Mouse (Mus musculus) midbrain, embryonic 13.5 days (tissue): ENCODE results near the gene Banp. TPM values are rescaled to one million over a fixed set of nuclear protein-coding genes. Genes with fewer than 3 reads are reported as not detected.
A peak's percentile ranks its signal among the peaks of the same experiment; 100 is the strongest.

Source experiments
- ATAC-seq: fragments of 200-750 bp; cut with Nextera tagmentation; 2 replicates; pipeline ENCODE4 v1.8.0; 2017; ENCODE audit warnings: mild to moderate bottlenecking, moderate TSS enrichment, moderate library complexity
- H3K27ac ChIP-seq: fragments of 300-500 bp; sonication (generic); 2 replicates; pipeline ENCODE4 v1.5.1; 2015; ENCODE audit warnings: inconsistent platforms, mild to moderate bottlenecking, moderate library complexity
- H3K27me3 ChIP-seq: fragments of 300-500 bp; sonication (generic); 2 replicates; pipeline ENCODE4 v1.6.1; 2015; ENCODE audit warnings: mild to moderate bottlenecking, inconsistent platforms
- H3K36me3 ChIP-seq: fragments of 300-500 bp; sonication (generic); 2 replicates; pipeline ENCODE4 v1.6.1; 2015; ENCODE audit warnings: mild to moderate bottlenecking, inconsistent platforms
- H3K4me1 ChIP-seq: fragments of 300-500 bp; sonication (generic); replicated peaks from 2 replicates; pipeline ENCODE4 v1.6.1; 2015; ENCODE audit warnings: inconsistent platforms
- H3K4me2 ChIP-seq: fragments of 300-500 bp; sonication (generic); replicated peaks from 2 replicates; pipeline ENCODE4 v1.6.1; 2015; ENCODE audit warnings: moderate library complexity, mild to moderate bottlenecking, inconsistent platforms
- H3K4me3 ChIP-seq: fragments of 300-500 bp; sonication (generic); replicated peaks from 2 replicates; pipeline ENCODE4 v1.5.1; 2015; ENCODE audit warnings: mild to moderate bottlenecking, inconsistent platforms
- H3K9ac ChIP-seq: fragments of 300-500 bp; sonication (generic); replicated peaks from 2 replicates; pipeline ENCODE4 v1.6.1; 2015; ENCODE audit warnings: mild to moderate bottlenecking, inconsistent platforms
- H3K9me3 ChIP-seq: fragments of 300-500 bp; sonication (generic); 2 replicates; pipeline ENCODE4 v1.6.1; 2016; ENCODE audit warnings: mild to moderate bottlenecking, inconsistent platforms
- WGBS: fragments of 180-500 bp; shearing (Covaris S2); methylation state at CpG from one replicate; pipeline ENCODE4 v1.1.7; 2015; 5-methylcytosine and 5-hydroxymethylcytosine counted together
- polyA plus RNA-seq: library from polyadenylated mRNA; unstranded; fragments of >200 nt; fragmentation: Nextera tagmentation; extraction: Ambion mirVana; gene quantifications from 2 replicates; pipeline ENCODE4 v1.2.1, GENCODE M21; 2015

Banp gene
- polyA plus RNA-seq, 1 experiment from 2014 or later, result 62.4 TPM

- H3K36me3 ChIP-seq, result no peaks in the 10 kb centered on the region
- no peaks in the 10 kb centered on the region for H3K9me3 ChIP-seq
- no peaks in the 10 kb centered on the region for H3K27me3 ChIP-seq
- ATAC-seq, result no peak
- 81% methylated on average over 4 of the region's 4 CpGs for WGBS
- peaks cover 11% of the 10 kb centered on the region for H3K4me1 ChIP-seq
- H3K9ac ChIP-seq, result no peak overlapping the region
- no peak overlapping the region for H3K4me2 ChIP-seq
- H3K27ac ChIP-seq, result no peak overlapping the region
- no peak overlapping the region for H3K4me3 ChIP-seq
Observed at GRCm38 (mm10) chr8:121930047-121930446, 19.5 kb upstream of the Banp start.

GRCm38 (mm10) chr8:121931571-121931970 is 18.0 kb upstream of the Banp start:
- no peaks in the 10 kb centered on the region for H3K9me3 ChIP-seq
- H3K36me3 ChIP-seq, result no peaks in the 10 kb centered on the region
- ATAC-seq, result no peak
- H3K4me3 ChIP-seq, result no peak overlapping the region
- H3K4me1 ChIP-seq, result peaks cover 27% of the 10 kb centered on the region
- no peak overlapping the region for H3K4me2 ChIP-seq
- WGBS, result 85% methylated on average over 7 of the region's 7 CpGs
- no peaks in the 10 kb centered on the region for H3K27me3 ChIP-seq
- no peak overlapping the region for H3K27ac ChIP-seq
- H3K9ac ChIP-seq, result no peak overlapping the region

DNA sequence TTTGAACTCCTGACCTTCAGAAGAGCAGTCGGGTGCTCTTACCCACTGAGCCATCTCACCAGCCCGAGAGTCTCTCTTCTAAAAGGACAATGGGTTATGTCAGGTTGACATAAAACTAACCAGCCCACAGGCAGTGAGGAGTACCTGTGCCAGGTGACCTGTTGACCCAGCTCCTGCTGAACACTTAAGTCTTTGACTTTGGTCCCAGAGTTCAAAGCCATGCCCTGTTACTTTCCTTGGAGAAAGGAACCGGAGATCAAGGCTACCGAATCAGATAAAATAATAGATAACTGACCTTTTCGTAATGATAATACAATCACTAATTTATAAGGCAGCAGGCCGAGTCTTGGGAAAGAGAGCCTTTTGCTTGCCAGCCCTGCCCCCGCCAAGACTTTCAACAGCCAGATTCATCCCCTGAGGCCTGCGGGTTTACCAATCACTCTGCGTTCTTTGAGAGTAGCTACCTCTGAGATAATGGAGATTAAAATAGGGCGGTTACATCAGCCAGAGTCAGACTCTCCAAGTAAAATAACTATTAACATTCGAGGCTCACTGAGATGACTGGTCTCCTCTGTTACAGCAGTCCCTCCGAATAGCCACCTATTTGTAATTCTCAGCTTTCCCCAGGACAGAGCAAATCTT is 17.4 kb upstream of the Banp start:
- ATAC-seq, result no peak
- Histone ChIP-seq H3K9me3 (no peaks in the 10 kb centered on the region), H3K4me1 (peaks cover 29% of the 10 kb centered on the region), H3K27me3 (no peaks in the 10 kb centered on the region), H3K4me3 (no peak overlapping the region), H3K27ac (no peak overlapping the region), H3K4me2 (no peak overlapping the region), H3K9ac (no peak overlapping the region), H3K36me3 (no peaks in the 10 kb centered on the region)
- 67% methylated on average over 12 of the region's 12 CpGs for WGBS

DNA sequence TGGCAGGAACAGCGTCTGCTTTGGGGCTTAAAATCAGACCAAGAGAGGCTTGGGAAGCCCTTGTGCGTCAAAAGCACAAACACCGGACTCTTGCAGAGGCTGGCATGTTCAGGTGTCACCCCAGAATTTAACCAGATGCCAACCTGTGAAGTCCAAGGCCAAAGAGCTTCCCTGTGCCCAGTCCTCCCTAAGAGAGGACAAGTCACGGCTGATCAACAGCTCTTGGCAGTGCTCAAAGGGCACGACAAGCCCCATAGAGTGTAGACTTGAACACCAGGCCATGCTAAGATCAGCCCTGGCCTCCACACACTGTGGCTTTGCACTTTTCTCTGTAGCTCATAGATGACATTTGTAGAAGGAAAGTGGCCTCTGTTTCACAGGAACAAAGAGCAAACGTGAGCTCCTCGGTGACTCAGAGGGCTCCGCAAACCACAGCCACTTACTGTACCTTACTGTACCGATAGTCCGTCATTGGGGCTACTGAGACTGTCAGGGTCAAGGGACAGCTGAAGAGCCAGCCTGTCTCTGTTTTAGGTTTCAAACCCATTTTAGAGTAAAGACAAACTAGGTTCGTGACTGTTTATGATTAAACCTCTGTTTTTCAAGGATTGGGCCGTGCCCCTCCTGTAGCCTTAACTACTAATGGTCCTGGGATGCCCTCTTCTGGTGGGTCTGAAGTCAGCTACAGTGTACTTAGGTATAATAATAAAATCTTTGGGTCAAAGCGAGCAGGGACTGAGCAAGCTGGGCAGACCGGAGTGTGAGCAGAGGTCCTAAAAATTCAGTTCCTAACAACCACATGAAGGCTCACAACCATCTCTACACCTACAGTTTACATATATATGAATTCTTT is 16.7 kb upstream of the Banp start:
- 87% methylated on average over 14 of the region's 14 CpGs for WGBS
- H3K27me3 ChIP-seq, result no peaks in the 10 kb centered on the region
- H3K4me3 ChIP-seq, result no peak overlapping the region
- H3K27ac ChIP-seq, result no peak overlapping the region
- no peaks in the 10 kb centered on the region for H3K36me3 ChIP-seq
- no peak for ATAC-seq
- H3K4me2 ChIP-seq, result no peak overlapping the region
- H3K4me1 ChIP-seq, result peaks cover 29% of the 10 kb centered on the region
- H3K9me3 ChIP-seq, result no peaks in the 10 kb centered on the region
- H3K9ac ChIP-seq, result no peak overlapping the region

DNA sequence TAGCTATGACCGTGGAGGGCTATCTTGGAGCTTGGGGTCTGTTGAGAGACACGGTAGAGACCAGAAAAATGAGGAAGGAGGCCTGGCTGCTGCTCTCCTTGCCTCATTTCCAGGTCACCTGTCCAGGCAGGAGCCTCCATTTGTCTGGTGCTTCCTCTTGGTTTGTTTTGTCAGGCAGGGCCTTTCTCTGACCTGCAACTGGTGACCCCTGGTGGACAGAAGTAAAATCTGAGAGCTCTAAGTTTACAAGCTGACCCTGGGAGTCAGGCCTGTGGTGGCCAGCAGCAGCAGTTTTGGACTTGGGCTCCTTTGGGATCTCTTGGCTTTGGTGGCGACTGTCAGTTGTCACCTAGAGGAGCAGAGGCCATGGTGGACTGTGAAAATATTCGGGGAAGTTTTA is 15.0 kb upstream of the Banp start:
- WGBS, result 41% methylated on average over 4 of the region's 4 CpGs
- H3K36me3 ChIP-seq, result no peaks in the 10 kb centered on the region
- ATAC-seq, result no peak
- no peak overlapping the region for H3K4me3 ChIP-seq
- H3K27me3 ChIP-seq, result no peaks in the 10 kb centered on the region
- no peak overlapping the region for H3K4me2 ChIP-seq
- H3K9ac ChIP-seq, result no peak overlapping the region
- H3K27ac ChIP-seq, result peak overlapping the region; percentile 86
- H3K4me1 ChIP-seq, result peaks cover 29% of the 10 kb centered on the region
- H3K9me3 ChIP-seq, result no peaks in the 10 kb centered on the region

DNA sequence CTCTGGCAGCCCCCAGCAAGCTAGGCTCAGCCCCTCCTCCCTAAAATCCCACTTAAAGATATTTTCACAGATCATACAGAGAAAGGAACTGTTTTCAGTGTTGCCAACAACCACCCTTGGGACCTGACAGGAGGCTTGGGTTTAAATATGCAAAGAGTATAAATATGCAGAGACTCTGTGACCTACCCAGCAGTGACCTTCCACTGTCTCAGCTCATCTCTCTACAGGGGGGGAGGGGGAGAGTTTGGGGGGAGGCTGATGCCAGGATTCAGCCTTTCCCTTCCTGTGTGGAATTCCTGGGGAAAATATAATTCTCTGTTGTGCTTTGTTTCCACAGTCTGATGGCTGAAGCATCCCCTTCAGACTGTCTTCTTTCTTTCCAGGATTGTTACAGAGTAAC is 14.6 kb upstream of the Banp start:
- Histone ChIP-seq H3K4me3 (no peak overlapping the region), H3K27ac (peak overlapping the region; percentile 86), H3K36me3 (no peaks in the 10 kb centered on the region), H3K9ac (no peak overlapping the region), H3K4me1 (peaks cover 29% of the 10 kb centered on the region), H3K27me3 (no peaks in the 10 kb centered on the region), H3K9me3 (no peaks in the 10 kb centered on the region), H3K4me2 (no peak overlapping the region)
- peak; percentile 55 for ATAC-seq

- H3K36me3 ChIP-seq, result no peaks in the 10 kb centered on the region
- WGBS, result 38% methylated on average over 12 of the region's 12 CpGs
- peaks cover 29% of the 10 kb centered on the region for H3K4me1 ChIP-seq
- peak overlapping the region; percentile 48; the same call in 1 of the 2 replicates for H3K9ac ChIP-seq
- H3K27ac ChIP-seq, result peak overlapping the region; percentile 86
- H3K4me2 ChIP-seq, result peak overlapping the region; percentile 34
- no peaks in the 10 kb centered on the region for H3K9me3 ChIP-seq
- H3K4me3 ChIP-seq, result no peak overlapping the region
- ATAC-seq, result peak; percentile 94
- H3K27me3 ChIP-seq, result no peaks in the 10 kb centered on the region
Observed at GRCm38 (mm10) chr8:121935341-121936294, 13.9 kb upstream of the Banp start.

GRCm38 (mm10) chr8:121936391-121936790 is 13.2 kb upstream of the Banp start:
- Histone ChIP-seq H3K9me3 (no peaks in the 10 kb centered on the region), H3K27ac (peak overlapping the region; percentile 86; the same call in 1 of the 2 replicates), H3K36me3 (no peaks in the 10 kb centered on the region), H3K4me1 (peaks cover 29% of the 10 kb centered on the region), H3K9ac (no peak overlapping the region), H3K27me3 (no peaks in the 10 kb centered on the region), H3K4me3 (no peak overlapping the region), H3K4me2 (no peak overlapping the region)
- 84% methylated on average over 14 of the region's 14 CpGs for WGBS
- ATAC-seq, result no peak

- WGBS, result 83% methylated on average over 7 of the region's 7 CpGs
- Histone ChIP-seq H3K9ac (no peak overlapping the region), H3K36me3 (no peaks in the 10 kb centered on the region), H3K9me3 (no peaks in the 10 kb centered on the region), H3K27me3 (no peaks in the 10 kb centered on the region), H3K4me3 (no peak overlapping the region), H3K4me2 (no peak overlapping the region), H3K4me1 (peaks cover 29% of the 10 kb centered on the region), H3K27ac (no peak overlapping the region)
- no peak for ATAC-seq
Observed at GRCm38 (mm10) chr8:121938732-121939131, 10.8 kb upstream of the Banp start.

DNA sequence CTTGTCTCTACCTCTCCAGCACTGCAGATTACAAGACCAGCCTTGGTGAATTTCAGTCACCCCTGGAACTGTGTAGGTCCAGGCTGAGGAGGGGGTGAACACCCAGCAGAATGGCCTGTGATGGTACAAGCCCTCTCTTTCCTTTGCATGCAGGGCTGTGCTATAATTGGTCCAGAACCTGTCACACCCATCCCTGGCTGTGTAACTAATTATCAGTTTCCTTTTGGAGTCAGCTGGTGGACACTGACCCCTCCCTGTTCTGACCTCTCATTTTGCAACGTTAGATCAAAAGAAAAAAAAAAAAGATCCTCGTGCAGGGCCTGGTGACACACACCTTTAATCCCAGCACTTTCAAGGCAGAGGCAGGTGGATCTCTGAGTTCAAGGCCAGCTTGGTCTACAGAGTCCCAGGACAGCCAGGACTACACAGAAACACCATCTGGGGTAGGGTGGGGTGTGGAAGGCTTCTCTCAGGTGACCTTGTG is 6.5 kb upstream of the Banp start:
- no peak for ATAC-seq
- H3K27me3 ChIP-seq, result 0 out of 2 replicates have a peak, but pooled peaks cover 4% of the 10 kb centered on the region

DNA sequence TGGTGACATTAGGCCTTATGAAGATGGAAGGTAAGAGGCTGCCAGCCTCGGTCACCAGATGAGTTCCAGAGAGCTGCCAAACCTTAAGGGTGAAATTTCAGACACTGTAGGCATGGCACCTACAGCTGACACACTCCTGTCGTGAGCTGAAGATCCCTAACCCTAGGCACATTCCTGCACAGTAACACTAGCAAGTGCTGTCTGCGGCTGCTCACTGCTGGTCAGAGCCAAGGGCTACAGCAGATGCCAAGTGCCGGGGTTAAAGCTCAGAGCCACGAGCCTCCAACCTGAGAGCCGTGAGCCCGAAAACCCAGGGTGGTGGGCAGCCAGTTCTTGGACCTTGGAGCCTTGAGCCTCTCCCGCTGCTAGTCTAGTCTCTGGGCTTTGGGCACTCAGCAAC is 5.8 kb upstream of the Banp start:
- no peak for ATAC-seq
- H3K4me2 ChIP-seq, result no peak overlapping the region
- peak overlapping the region; percentile 36; the same call in 1 of the 2 replicates for H3K9ac ChIP-seq
- WGBS, result 77% methylated on average over 8 of the region's 8 CpGs
- H3K36me3 ChIP-seq, result no peaks in the 10 kb centered on the region
- no peaks in the 10 kb centered on the region for H3K9me3 ChIP-seq
- no peak overlapping the region for H3K4me3 ChIP-seq
- H3K27me3 ChIP-seq, result 0 out of 2 replicates have a peak, but pooled peaks cover 4% of the 10 kb centered on the region
- H3K4me1 ChIP-seq, result peaks cover 23% of the 10 kb centered on the region
- H3K27ac ChIP-seq, result no peak overlapping the region

More for the DNA sequence above, 6.5 kb upstream of the Banp start:
- Histone ChIP-seq H3K4me2 (no peak overlapping the region), H3K4me3 (no peak overlapping the region), H3K36me3 (no peaks in the 10 kb centered on the region), H3K27ac (no peak overlapping the region), H3K4me1 (peaks cover 17% of the 10 kb centered on the region), H3K9me3 (no peaks in the 10 kb centered on the region), H3K9ac (no peak overlapping the region)
- 47% methylated on average over 2 of the region's 2 CpGs for WGBS
